Mouse (Mus musculus): ENCODE measurements around the gene Crybb2. TPM values are rescaled to one million over a fixed set of nuclear protein-coding genes. Genes with fewer than 3 reads are reported as not detected.
"Not testable (repeated sequence)": the region's sequence is repeated elsewhere in the genome, so short reads cannot be mapped to it uniquely, and the experiment has no call there.

The Crybb2 gene
- not detected in 2 replicates for polyA plus RNA-seq (2015; fragmentation: Nextera tagmentation; extraction: Ambion mirVana)

- Histone ChIP-seq H3K4me1 (no peaks in the 10 kb centered on the region), H3K27ac (no peak within 1 kb of the TSS), H3K4me3 (no peak within 1 kb of the TSS), H3K27me3 (0 out of 2 replicates have a peak, but pooled peaks cover 6% of the 10 kb centered on the region), H3K4me2 (no peak within 1 kb of the TSS), H3K36me3 (no peaks in the 10 kb centered on the region), H3K9ac (no peak within 1 kb of the TSS), H3K9me3 (no peaks in the 10 kb centered on the region)
- no peak for ATAC-seq (ENCODE audit: insufficient number of reproducible peaks, insufficient read depth, low FRiP score, low TSS enrichment, low read depth)
Observed at GRCm38 (mm10) chr5:113070017-113070416, at the start of gene Crybb2. Gene Crybb2, minus strand, starts transcription at chr5:113070117.

- no peak overlapping the region for H3K4me3 ChIP-seq
- ATAC-seq (ENCODE audit: insufficient number of reproducible peaks, insufficient read depth, low FRiP score, low TSS enrichment, low read depth): no peak
- H3K27ac ChIP-seq: no peak overlapping the region
- H3K9ac ChIP-seq: peak overlapping the region; percentile 40; the same call in 1 of the 2 replicates
- WGBS: 73% methylated on average over 9 of the region's 9 CpGs
- H3K36me3 ChIP-seq: no peaks in the 10 kb centered on the region
- no peaks in the 10 kb centered on the region; the same call in 1 of the 2 replicates for H3K27me3 ChIP-seq
- no peaks in the 10 kb centered on the region for H3K9me3 ChIP-seq
- H3K4me2 ChIP-seq: no peak overlapping the region
- H3K4me1 ChIP-seq: peaks cover 59% of the 10 kb centered on the region
Observed at GRCm38 (mm10) chr5:113119291-113119690, 49.4 kb upstream of the Crybb2 start.

- Histone ChIP-seq H3K4me2 (no peak overlapping the region), H3K9ac (no peak overlapping the region), H3K4me3 (no peak overlapping the region), H3K27me3 (no peaks in the 10 kb centered on the region; the same call in 1 of the 2 replicates), H3K27ac (no peak overlapping the region), H3K4me1 (peaks cover 65% of the 10 kb centered on the region), H3K36me3 (no peaks in the 10 kb centered on the region), H3K9me3 (no peaks in the 10 kb centered on the region)
- no peak for ATAC-seq (ENCODE audit: insufficient number of reproducible peaks, insufficient read depth, low FRiP score, low TSS enrichment, low read depth)
- 26% methylated on average over 6 of the region's 6 CpGs for WGBS
Observed at GRCm38 (mm10) chr5:113118695-113119094, 48.8 kb upstream of the Crybb2 start.

GRCm38 (mm10) chr5:113117361-113117760, 47.4 kb upstream of the Crybb2 start:
- no peak overlapping the region for H3K9ac ChIP-seq
- H3K27me3 ChIP-seq: no peaks in the 10 kb centered on the region; the same call in 1 of the 2 replicates
- H3K36me3 ChIP-seq: no peaks in the 10 kb centered on the region
- ATAC-seq (ENCODE audit: insufficient number of reproducible peaks, insufficient read depth, low FRiP score, low TSS enrichment, low read depth): no peak
- no peak overlapping the region for H3K4me3 ChIP-seq
- WGBS: 66% methylated on average over 5 of the region's 5 CpGs
- H3K4me2 ChIP-seq: no peak overlapping the region
- no peaks in the 10 kb centered on the region for H3K9me3 ChIP-seq
- no peak overlapping the region for H3K27ac ChIP-seq
- peaks cover 65% of the 10 kb centered on the region for H3K4me1 ChIP-seq

DNA sequence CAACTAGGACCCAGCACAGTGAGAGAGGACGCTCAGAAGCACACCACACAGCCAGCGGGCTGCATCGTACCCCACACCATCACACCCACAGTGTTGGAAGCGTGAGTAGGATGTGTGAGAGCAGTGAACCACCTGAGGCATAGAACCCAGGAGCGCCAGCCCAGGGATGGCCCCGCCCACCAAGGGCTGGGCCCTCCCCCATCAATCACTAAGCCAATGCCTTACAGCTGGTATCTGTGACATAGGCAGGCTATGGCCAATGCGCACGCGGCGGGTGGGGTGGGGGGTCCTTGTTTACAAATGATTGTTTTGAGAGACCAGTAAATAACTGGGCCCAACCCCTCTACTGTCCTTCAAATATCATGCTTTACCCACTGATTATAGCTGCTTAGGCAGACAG, 46.0 kb upstream of the Crybb2 start:
- Histone ChIP-seq H3K27me3 (no peaks in the 10 kb centered on the region), H3K9me3 (no peaks in the 10 kb centered on the region), H3K4me3 (no peak overlapping the region), H3K27ac (no peak overlapping the region), H3K4me2 (no peak overlapping the region), H3K36me3 (no peaks in the 10 kb centered on the region), H3K4me1 (peaks cover 56% of the 10 kb centered on the region), H3K9ac (no peak overlapping the region)
- no peak for ATAC-seq (ENCODE audit: insufficient number of reproducible peaks, insufficient read depth, low FRiP score, low TSS enrichment, low read depth)
- WGBS: 65% methylated on average over 10 of the region's 10 CpGs

- 28% methylated on average over 20 of the region's 20 CpGs for WGBS
Observed at GRCm38 (mm10) chr5:113114264-113115225, 44.6 kb upstream of the Crybb2 start.

GRCm38 (mm10) chr5:113113120-113113519, 43.2 kb upstream of the Crybb2 start:
- Histone ChIP-seq H3K4me2 (no peak overlapping the region), H3K36me3 (no peaks in the 10 kb centered on the region), H3K4me3 (no peak overlapping the region), H3K27me3 (no peaks in the 10 kb centered on the region), H3K27ac (no peak overlapping the region), H3K9me3 (no peaks in the 10 kb centered on the region), H3K4me1 (peaks cover 33% of the 10 kb centered on the region), H3K9ac (no peak overlapping the region)
- no peak for ATAC-seq (ENCODE audit: insufficient number of reproducible peaks, insufficient read depth, low FRiP score, low TSS enrichment, low read depth)
- 48% methylated on average over 5 of the region's 5 CpGs for WGBS

More at GRCm38 (mm10) chr5:113114264-113115225, 44.6 kb upstream of the Crybb2 start:
- Histone ChIP-seq H3K9ac (0 out of 2 replicates have a peak overlapping the region, but pooled peaks have one; percentile 36), H3K27ac (peak overlapping the region; percentile 75), H3K9me3 (no peaks in the 10 kb centered on the region), H3K4me2 (0 out of 2 replicates have a peak overlapping the region, but pooled peaks have one; percentile 5), H3K36me3 (no peaks in the 10 kb centered on the region), H3K4me1 (peaks cover 47% of the 10 kb centered on the region), H3K4me3 (no peak overlapping the region), H3K27me3 (no peaks in the 10 kb centered on the region)
- no peak for ATAC-seq (ENCODE audit: insufficient number of reproducible peaks, insufficient read depth, low FRiP score, low TSS enrichment, low read depth)

GRCm38 (mm10) chr5:113111336-113111735, 41.4 kb upstream of the Crybb2 start:
- H3K27ac ChIP-seq: no peak overlapping the region; the same call in 1 of the 2 replicates
- H3K4me1 ChIP-seq: peaks cover 28% of the 10 kb centered on the region
- no peak overlapping the region for H3K9ac ChIP-seq
- 7% methylated on average over 4 of the region's 4 CpGs for WGBS
- H3K36me3 ChIP-seq: no peaks in the 10 kb centered on the region
- no peak overlapping the region for H3K4me2 ChIP-seq
- ATAC-seq (ENCODE audit: insufficient number of reproducible peaks, insufficient read depth, low FRiP score, low TSS enrichment, low read depth): no peak
- no peak overlapping the region for H3K4me3 ChIP-seq
- no peaks in the 10 kb centered on the region for H3K9me3 ChIP-seq
- H3K27me3 ChIP-seq: no peaks in the 10 kb centered on the region

DNA sequence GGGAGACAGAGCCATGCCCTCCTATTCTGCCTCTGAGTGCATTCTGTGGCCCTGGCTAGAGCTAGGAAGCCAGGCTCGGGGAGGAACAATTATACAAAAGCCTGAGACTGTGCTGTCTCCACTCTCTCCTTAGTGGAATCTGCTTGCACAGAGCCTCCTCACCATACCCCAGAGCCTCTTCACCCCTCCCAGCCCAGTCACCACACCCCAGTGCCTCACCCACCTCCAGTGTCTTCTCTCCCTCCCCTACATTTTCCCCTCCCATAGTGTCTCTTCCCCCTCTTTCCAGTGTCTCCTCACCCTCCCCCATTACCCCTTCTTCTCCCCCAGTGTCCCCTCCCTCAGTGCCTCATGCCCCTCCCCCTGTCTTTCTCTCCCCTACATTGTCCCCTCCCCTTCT, 41.0 kb upstream of the Crybb2 start:
- Histone ChIP-seq H3K9me3 (no peaks in the 10 kb centered on the region), H3K9ac (no peak overlapping the region), H3K27me3 (no peaks in the 10 kb centered on the region), H3K36me3 (no peaks in the 10 kb centered on the region), H3K4me3 (no peak overlapping the region), H3K4me2 (no peak overlapping the region), H3K27ac (peak overlapping the region; percentile 28; the same call in 1 of the 2 replicates), H3K4me1 (peaks cover 28% of the 10 kb centered on the region)
- ATAC-seq (ENCODE audit: insufficient number of reproducible peaks, insufficient read depth, low FRiP score, low TSS enrichment, low read depth): no peak
- WGBS: 0% methylated on average over 1 of the region's 1 CpGs

DNA sequence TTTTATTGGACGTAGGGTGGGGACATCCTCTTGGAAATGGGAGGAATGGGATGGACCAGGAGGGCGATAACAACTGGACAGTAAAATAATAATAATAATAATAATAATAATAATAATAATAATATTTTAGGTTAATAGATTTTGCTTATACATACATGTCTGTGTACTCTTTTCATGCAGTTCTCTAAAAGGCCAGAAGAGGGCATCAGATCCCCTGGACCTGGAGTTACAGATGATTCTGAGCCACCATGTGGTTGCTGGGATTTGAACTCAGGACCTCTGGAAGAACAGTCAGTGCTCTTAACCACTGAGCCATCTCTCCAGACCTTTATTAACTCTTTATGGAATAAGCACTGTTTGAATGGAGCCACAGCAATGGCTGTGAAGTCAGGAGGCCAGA, 39.7 kb upstream of the Crybb2 start:
- H3K36me3 ChIP-seq; H3K4me3 ChIP-seq; H3K9ac ChIP-seq; H3K27me3 ChIP-seq; H3K27ac ChIP-seq; H3K9me3 ChIP-seq; ATAC-seq (ENCODE audit: insufficient number of reproducible peaks, insufficient read depth, low FRiP score, low TSS enrichment, low read depth); H3K4me2 ChIP-seq: not testable (repeated sequence)
- WGBS: 76% methylated on average over 2 of the region's 2 CpGs
- peaks cover 25% of the 10 kb centered on the region for H3K4me1 ChIP-seq

GRCm38 (mm10) chr5:113108165-113108764, 38.3 kb upstream of the Crybb2 start:
- Histone ChIP-seq H3K27ac (no peak overlapping the region), H3K4me2 (no peak overlapping the region), H3K4me3 (no peak overlapping the region), H3K36me3 (no peaks in the 10 kb centered on the region), H3K4me1 (peaks cover 11% of the 10 kb centered on the region), H3K9ac (no peak overlapping the region), H3K9me3 (no peaks in the 10 kb centered on the region), H3K27me3 (no peaks in the 10 kb centered on the region)
- 74% methylated on average over 11 of the region's 11 CpGs for WGBS
- ATAC-seq (ENCODE audit: insufficient number of reproducible peaks, insufficient read depth, low FRiP score, low TSS enrichment, low read depth): no peak

Measured in embryonic facial prominence, embryonic 13.5 days (tissue).